Mouse (Mus musculus): ENCODE measurements at regions not wholly inside any gene's neighbourhood (a gene's known extent, or its start where the extent isn't known, plus 50 kb on each side); places are given as distances from the start of the nearest gene placed in this dataset.

DNA sequence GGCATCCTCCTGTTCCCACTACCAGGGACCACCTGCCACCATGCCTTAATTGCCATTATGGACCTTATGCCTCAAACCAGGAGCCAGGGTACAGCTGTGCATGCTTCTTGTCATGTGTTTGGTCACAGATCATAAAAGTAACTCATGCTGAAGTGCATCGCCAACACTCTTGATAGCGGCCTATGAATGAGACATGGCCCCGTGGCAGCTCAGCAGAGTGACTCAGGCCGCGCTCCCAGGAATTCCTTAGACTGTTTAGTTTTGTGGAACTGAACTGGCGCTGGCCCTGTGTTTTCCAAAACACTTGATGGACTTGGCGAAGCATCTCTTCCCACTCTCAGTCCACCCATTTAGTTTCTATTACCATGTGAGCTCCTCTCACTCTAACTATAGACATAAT, 51.1 kb upstream of the Ednrb start:
- TF ChIP-seq ZC3H11A (IDR thresholded peaks at IDR 0.05; ENCODE audit: low read depth, low read length): no peak
- no peak for TF ChIP-seq JUN (IDR thresholded peaks at IDR 0.05; ENCODE audit: insufficient read depth, low read depth, low read length)
- TF ChIP-seq SIN3A (IDR thresholded peaks at IDR 0.05; ENCODE audit: low read length): no peak
- TF ChIP-seq POLR2A (IDR thresholded peaks at IDR 0.05; ENCODE audit: low read depth, low read length): no peak
- TF ChIP-seq MAFK (IDR thresholded peaks at IDR 0.05; ENCODE audit: insufficient replicate concordance, low read length): no peak

Measured in CH12.LX (cell line).